Mouse (Mus musculus): ENCODE measurements around the gene Msh3. TPM values are rescaled to one million over a fixed set of nuclear protein-coding genes. Genes with fewer than 3 reads are reported as not detected.

The Msh3 gene
- polyA plus RNA-seq (2012; rRNA removed) = 6.4 and 7.0 TPM in 2 replicates

GRCm38 (mm10) chr13:92354456-92355271, at the start of gene Msh3, which contains the start of gene Dhfr:
Msh3 (minus strand) TSS chr13:92355003.
Dhfr (plus strand) TSS chr13:92354726.

DNA sequence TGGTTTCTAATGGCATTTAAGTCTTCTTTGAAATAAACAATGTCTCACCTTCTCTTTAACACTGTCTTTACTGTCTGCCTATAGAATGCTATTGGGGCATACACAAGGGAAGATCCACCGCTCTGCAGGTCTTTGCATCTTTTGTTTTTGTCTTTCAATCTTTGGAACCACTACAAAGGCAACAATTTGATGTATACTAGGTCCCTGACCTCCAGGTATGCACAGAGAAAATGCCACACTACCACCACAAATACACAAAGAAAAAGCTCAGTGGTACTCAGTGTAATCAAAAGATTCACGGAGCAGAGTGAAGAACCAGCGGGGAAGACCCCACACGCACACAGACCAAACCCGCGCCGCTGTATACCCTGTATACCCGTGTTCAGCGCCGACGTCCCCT, 49.1 kb downstream of the Msh3 start, which contains the start of gene Gm20379:
Gene Gm20379, plus strand, starts transcription at position 301 of the 400 bp plus-strand sequence.

Other genes with a start within 250 kb of the Msh3 start
- gene Rasgrf2, start 223.3 kb downstream of the Msh3 start, polyA plus RNA-seq (2012; rRNA removed) = 0.02 and 0.12 TPM in 2 replicates
- not detected in 2 replicates for gene Gm20379, start 49.0 kb downstream of the Msh3 start, polyA plus RNA-seq (2012; rRNA removed)
- gene Dhfr, start 277 bp downstream of the Msh3 start, polyA plus RNA-seq (2012; rRNA removed) = 5.4 and 6.4 TPM in 2 replicates
- gene Ankrd34b, start 70.9 kb upstream of the Msh3 start, polyA plus RNA-seq (2012; rRNA removed) = under 0.01 TPM in 1 of 2 replicates, not detected in the other
- 1.2 and 1.6 TPM in 2 replicates for gene Fam151b, start 129.0 kb upstream of the Msh3 start, polyA plus RNA-seq (2012; rRNA removed)
- 1.3 TPM in 2 replicates for gene Zfyve16, start 175.9 kb upstream of the Msh3 start, polyA plus RNA-seq (2012; rRNA removed)
- not detected in 2 replicates for gene Spz1, start 221.2 kb upstream of the Msh3 start, polyA plus RNA-seq (2012; rRNA removed)